Mouse (Mus musculus) spleen, embryonic (tissue): Measurements from ENCODE around the gene Anapc15.

Source experiments
- CTCF ChIA-PET: fragments of 350-600 bp; sonication (Branson Sonifier 250); formaldehyde crosslinking; loops from one replicate; lab custom pipeline; 2022; lab: Charles Lee

The Anapc15 gene

DNA sequence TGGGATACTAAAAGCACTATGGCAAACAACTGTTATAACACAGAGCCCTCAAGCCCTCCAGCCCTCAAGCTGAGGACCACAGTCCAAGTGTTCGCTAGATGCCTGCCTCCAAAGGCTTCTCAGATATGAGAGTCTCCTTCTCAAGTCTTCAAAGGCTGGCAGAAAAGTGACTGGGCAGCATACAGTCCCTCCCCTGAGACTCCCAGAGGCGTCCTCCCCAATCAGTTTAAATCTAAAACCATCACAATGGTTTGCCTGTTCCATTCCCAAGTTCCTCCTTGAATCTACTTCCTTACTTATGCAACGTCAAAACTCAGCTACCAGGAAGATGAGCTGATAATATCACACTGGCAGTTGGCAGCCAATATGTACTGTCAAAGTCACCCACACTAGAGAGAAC lies at the start of gene Anapc15:
Gene Anapc15 (plus strand): TSS at position 301 of the 400 bp plus-strand sequence.
- CTCF ChIA-PET = interaction anchor here (0.6 kb wide), 1 partner anchor 1874 kb away, joined by 3 read pairs; no protein-coding TSS in a partner anchor

DNA sequence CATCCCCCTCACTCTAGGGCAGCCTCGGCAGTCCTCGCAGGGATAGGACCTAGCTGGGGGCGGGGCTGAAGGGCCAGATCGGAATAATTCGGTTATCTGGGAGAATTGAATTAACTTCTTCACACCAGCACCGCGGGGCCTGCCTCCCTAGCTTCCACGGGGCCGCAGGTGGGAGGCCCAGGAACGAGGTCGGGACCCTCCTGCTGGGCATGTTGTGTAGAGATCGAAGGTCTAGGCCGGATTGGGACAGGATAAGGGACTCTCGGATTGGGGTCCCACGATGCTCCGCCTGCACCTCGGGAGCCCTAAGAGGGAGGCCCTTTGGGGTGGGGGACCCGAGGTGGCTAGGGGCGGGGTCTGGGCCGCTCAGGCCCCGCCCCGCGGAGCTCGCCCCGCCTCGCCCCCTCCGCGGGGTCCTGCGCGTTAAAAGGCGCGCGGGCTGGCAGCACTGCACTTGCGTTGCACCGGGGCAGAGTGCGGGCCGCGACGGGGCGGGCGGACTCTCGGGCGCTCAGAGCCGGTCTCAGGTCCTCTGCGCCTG lies 45.6 kb upstream of the Anapc15 start, which contains the start of gene Phox2a:
Gene Phox2a (plus strand): TSS at position 453 of the 541 bp plus-strand sequence.
- CTCF ChIA-PET = no interaction called here

DNA sequence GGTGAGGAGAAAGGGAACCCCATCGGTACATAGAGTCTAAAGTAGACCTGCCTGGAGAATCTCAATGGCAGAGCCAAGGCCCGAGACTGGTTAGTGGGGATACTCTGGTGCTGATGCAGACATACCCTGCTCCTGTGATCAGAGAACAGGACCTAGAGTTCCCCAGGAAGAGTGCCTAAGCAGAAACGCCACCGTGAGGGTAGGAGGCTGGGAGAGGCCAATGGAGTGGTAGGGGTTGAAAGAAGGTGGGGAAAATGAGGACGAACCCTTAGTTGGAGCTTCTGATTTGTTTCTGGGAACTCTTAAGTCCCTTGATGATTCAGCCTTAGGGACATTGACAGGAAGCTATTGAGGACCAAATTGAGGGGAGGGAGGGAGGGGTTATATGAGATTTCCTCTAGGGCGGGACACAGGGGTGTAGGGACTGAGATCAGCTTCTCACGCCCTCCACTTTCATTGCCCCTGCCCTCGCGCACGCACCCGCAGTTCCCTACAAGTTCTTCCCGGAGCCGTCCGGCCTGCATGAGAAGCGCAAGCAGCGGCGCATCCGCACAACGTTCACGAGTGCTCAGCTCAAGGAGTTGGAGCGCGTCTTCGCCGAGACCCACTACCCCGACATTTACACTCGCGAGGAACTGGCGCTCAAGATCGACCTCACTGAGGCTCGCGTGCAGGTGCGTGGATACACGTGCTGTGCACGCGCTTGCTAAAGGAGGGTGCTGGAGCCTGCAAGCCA lies 43.1 kb upstream of the Anapc15 start:
- CTCF ChIA-PET = no interaction called here

DNA sequence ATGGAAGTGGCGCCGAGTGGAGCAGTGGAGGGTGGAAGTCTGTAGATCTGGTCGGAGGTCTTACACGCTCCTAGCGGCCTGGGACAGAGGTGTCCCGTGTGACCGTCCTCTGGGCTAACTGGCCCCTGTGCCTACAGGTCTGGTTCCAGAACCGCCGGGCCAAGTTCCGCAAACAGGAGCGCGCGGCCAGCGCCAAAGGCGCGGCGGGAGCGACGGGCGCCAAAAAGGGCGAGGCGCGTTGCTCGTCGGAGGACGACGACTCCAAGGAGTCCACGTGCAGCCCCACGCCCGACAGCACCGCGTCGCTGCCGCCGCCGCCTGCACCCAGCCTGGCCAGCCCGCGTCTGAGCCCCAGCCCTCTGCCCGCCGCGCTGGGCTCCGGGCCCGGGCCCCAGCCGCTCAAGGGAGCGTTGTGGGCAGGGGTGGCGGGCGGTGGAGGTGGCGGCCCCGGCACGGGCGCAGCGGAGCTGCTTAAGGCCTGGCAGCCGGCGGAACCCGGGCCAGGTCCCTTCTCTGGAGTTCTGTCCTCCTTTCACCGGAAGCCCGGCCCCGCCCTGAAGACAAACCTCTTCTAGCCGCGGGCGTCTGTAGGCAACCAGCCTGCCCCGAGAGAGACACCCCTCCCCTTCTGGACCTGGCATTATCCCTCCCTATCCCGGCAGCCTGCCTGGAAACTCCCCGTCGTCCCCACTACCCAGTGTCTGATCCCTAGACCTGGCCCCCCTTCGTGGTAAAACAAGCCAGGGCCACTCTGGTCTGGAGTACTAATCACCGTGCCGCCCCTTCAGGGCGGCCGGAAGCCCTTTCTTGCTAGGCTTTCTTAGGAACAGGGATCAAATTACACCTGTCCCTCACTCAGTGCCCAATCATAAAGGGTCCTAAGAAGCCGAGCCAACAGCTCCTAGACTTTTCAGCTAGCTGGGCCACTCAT lies 41.7 kb upstream of the Anapc15 start:
- CTCF ChIA-PET = interaction anchor here (0.7 kb wide), 1 partner anchor 67 kb away, joined by 3 read pairs; no protein-coding TSS in a partner anchor

DNA sequence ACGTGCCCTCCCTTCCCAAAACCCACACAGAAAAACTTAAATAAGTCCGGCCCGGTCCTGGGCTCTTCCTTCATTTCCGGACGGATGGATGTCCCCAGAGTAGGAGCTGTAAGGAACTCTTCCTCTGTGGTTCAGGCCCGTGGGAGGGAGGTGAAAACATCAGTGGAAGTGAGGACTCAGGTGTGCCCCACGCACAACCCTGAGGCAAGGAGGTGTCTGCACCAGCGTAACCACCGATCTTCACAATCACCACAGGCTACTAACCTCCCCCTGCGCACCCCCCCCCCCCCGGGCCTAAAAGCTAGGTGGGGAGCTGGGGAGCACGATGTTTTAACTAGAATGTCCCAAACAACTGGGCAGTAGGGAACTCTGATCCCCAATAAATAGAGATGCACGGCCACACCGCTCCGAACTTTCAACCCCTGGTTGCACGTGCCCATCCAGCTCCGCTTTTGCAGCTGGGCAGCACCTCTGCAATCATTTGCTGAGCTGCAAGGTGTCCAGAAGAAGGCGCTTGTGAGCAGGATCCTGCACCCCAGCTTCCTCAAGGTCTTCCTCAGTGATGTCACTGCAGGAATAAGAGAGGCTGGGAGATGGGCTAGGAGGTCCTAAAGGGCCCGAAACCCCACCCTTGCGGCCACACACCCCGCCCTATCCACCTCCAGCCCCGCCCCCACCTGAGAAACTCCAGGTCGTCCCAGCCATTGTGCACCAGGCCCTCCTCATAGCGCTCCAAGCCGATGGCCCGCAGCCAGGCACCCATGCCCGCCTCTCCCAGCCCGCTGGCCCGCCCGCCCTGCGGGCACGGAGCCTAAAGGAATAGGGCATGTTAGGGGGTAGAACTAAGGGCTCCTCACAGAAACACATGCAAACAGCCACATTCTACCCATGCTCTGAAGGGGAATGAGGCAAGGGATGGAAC lies 40.4 kb upstream of the Anapc15 start:
- CTCF ChIA-PET = interaction anchor here (0.7 kb wide), 1 partner anchor 482 kb away, joined by 4 read pairs; no protein-coding TSS in a partner anchor

- CTCF ChIA-PET = interaction anchor here (0.6 kb wide), 1 partner anchor 82 kb away, joined by 3 read pairs; no protein-coding TSS in a partner anchor
Observed at GRCm38 (mm10) chr7:101823758-101824630, 39.5 kb upstream of the Anapc15 start.

- CTCF ChIA-PET = interaction anchor here (0.7 kb wide), 1 partner anchor 83 kb away, joined by 3 read pairs; no protein-coding TSS in a partner anchor
Observed at GRCm38 (mm10) chr7:101830373-101830772, 33.1 kb upstream of the Anapc15 start.

DNA sequence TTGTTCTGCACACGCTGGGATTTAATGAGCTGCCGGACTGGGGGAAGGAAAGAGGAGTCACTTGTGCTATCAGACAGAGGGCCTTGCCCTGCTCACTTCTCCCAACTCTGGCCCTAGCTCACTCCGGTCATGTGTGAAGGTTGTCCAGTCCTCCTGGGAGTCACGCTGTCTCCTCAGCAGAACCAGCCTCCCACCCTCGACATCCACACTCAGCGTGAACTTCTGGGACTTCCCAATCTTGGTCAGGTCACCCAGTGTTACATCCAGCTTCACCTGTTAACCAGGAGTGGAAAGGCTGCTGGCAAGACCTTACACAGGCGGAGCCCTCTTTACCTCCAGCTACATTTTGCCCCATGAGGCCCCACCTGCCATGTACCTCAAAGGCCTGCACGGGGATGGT lies 32.1 kb upstream of the Anapc15 start:
- CTCF ChIA-PET = no interaction called here

- CTCF ChIA-PET = no interaction called here
Observed at GRCm38 (mm10) chr7:101832372-101832771, 31.1 kb upstream of the Anapc15 start.

DNA sequence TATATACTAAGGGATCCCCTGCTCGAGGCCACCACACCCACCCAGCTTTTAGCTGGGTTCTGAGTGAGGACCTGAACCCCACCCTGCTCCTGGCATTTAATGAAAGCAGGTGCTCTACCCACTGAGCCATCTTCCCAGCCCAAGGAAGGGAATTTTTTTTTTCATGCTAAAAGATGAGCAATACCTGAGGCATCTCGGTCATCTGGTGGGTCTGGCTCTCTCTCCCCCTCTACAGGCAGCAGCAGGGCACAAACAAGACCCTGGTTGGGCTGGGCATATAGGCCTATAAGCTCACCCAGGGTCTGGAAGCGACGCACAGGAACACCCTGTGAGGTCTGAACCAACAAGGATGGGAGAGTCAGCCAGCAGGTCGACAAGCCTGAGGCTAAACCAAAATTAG lies 30.2 kb upstream of the Anapc15 start:
- CTCF ChIA-PET = no interaction called here

DNA sequence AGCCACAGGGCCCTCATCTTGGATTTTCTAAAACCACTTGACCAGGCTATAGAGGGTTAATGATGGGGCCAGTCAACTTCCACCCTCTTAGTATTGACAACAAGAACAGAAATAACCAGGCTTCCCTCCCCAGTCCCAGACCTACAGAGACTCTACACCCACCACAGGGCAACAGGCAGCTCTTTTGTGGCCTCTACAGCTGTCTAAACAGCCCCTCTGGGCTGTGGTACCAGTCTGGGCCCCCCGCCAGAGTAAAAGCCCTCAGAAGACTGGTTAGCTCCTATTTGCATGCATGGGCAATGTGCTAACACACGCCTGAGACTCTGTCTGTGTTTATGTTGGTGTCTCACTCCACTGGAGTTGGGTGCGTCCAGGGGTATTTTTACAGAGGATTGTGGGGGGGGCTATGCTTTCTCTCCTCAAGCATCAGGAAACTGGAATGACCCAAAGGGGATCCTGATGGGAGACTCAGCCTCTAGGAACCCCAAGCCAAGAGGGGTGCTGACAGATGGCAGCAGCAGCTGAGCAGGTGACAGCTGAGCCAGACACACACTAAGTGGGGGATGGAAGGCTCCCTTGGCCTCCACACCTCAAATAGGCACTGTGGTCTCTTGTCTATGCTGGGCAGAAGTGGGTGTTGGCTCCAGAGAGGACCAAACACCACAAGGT lies 29.5 kb upstream of the Anapc15 start:
- CTCF ChIA-PET = interaction anchor here (0.5 to 0.6 kb wide), 2 partner anchors 44 to 1196 kb away, joined by 3 to 5 read pairs; no protein-coding TSS in a partner anchor

- CTCF ChIA-PET = interaction anchor here (0.5 to 0.6 kb wide), 2 partner anchors 43 to 1197 kb away, joined by 3 to 5 read pairs; no protein-coding TSS in a partner anchor
Observed at GRCm38 (mm10) chr7:101834903-101835302, 28.6 kb upstream of the Anapc15 start.

DNA sequence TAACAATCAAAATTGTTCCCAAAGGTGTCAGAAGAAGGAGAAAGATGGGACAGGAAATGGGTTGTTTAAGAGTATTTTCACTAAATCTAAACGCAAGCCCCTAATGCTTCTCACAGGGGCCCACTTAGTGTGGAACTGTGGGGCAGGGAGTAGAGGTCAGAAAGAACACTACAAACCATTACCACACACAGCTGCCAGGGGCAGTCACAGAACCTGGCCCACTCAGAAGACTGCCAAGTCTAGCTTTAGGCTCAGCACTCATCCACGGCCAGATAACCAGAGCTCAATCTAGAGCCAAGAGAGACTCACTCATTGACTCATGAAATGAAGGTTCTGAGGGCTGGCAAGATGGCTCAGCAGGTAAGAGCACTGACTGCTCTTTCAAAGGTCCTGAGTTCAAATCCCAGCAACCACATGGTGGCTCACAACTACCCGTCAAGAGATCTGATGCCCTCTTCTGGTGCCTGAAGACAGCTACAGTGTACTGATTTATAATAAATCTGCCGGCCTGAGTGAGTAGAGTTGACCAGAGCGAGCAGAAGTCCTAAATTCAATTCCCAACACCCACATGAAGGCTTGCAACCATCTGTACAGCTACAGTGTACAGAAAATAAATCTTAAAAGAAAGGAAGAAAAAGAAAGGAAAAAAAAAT lies 27.9 kb upstream of the Anapc15 start:
- CTCF ChIA-PET = interaction anchor here (1.0 kb wide), 1 partner anchor 13 kb away, joined by 3 read pairs; no protein-coding TSS in a partner anchor

- CTCF ChIA-PET = interaction anchor here (1.0 kb wide), 1 partner anchor 12 kb away, joined by 3 read pairs; no protein-coding TSS in a partner anchor
Observed at GRCm38 (mm10) chr7:101836271-101837153, 27.0 kb upstream of the Anapc15 start.

GRCm38 (mm10) chr7:101837154-101837605 lies 26.3 kb upstream of the Anapc15 start:
- CTCF ChIA-PET = no interaction called here

DNA sequence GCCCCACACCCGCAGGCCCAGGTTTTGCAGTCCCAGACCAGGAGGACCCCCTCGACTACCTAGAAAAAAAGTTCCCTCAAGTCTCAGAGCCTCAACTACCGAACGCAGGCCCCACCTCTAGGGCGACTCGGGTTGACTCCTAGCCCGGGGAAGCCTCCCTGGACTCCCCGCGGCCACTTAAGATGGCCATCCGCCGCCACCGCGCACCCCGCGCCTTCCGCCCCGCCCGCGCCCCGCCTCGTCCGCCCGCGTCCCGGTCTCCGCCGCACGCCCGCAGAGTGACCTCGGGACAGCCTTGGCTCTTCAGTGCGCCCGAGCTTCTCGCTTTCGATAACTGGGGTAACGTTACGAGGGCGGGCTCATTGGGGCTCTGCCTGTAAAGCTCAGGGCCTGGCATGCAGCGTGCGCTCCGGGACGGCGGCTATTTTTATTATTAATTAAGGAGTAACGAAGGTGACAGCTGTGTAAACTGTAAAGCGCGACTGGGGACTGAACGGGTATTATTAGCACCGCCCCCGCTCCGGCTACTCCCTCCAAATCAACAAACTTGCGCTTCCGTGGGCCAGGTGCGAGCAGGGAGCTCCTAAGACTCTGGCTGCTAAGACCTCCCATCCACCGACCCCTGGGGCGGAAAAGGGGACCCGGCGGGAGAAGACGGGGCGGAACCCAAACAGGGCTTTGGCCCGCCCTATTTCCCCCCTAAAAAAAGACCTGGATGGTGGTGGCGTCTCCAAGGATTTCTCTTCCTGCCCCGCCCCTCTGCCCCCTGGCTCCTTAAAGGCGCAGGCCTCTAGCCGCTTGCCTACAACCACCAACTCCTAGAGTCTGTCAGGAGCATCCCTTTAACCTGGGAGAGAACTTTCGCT lies 25.7 kb upstream of the Anapc15 start, which contains the start of gene Inppl1:
Gene Inppl1 (minus strand): TSS at position 624 of the 866 bp plus-strand sequence.
- CTCF ChIA-PET = interaction anchor here (0.6 kb wide), 1 partner anchor 133 kb away, joined by 4 read pairs; no protein-coding TSS in a partner anchor
